Mouse (Mus musculus) left cerebral cortex, postnatal 14 days (tissue): ENCODE measurements at regions not wholly inside any gene's neighbourhood (a gene's known extent, or its start where the extent isn't known, plus 50 kb on each side); places are given as distances from the start of the nearest gene placed in this dataset.

Experiments
- DNase-seq, 2 experiments: peaks; one replicate each; pipeline ENCODE4 v3.0.0; 2021 to 2022; ENCODE audit warnings: low spot score in 2 of 2, mixed read lengths in 1 of 2
- intact Hi-C: fragments of 180-260 bp; cut with DNase I; formaldehyde crosslinking; loops from one replicate; pipeline ENCODE4 v1.15.1; 2025

- DNase-seq, result no peak
- intact Hi-C loops, result no loop called here
Measured at GRCm38 (mm10) chr13:99037131-99037530, 52.8 kb upstream of the 1700024P04Rik start.
